Mouse (Mus musculus) lung, adult 2 months (tissue): ENCODE measurements around the gene Brms1l.

Experiments used
- CTCF ChIP-seq: fragments of 200-500 bp; IDR thresholded peaks from 2 replicates; pipeline ENCODE4 v1.5.1; 2011; ENCODE audit warnings: mild to moderate bottlenecking, low read length, control low read depth; ENCODE audit not compliant: insufficient read depth
- POLR2A ChIP-seq: fragments of 200-500 bp; IDR thresholded peaks from 2 replicates; pipeline ENCODE4 v1.6.1; 2011; ENCODE audit warnings: low read depth, mild to moderate bottlenecking, control low read depth, low read length, borderline replicate concordance; ENCODE audit errors: extremely low read depth

- TF ChIP-seq CTCF (no peak), POLR2A (no peak)
Measured at GRCm38 (mm10) chr12:55869622-55870322, 33.6 kb downstream of the Brms1l start.
